Comparison of ENCODE assay signal across 1 mouse cellular context in the genomic region with DNA sequence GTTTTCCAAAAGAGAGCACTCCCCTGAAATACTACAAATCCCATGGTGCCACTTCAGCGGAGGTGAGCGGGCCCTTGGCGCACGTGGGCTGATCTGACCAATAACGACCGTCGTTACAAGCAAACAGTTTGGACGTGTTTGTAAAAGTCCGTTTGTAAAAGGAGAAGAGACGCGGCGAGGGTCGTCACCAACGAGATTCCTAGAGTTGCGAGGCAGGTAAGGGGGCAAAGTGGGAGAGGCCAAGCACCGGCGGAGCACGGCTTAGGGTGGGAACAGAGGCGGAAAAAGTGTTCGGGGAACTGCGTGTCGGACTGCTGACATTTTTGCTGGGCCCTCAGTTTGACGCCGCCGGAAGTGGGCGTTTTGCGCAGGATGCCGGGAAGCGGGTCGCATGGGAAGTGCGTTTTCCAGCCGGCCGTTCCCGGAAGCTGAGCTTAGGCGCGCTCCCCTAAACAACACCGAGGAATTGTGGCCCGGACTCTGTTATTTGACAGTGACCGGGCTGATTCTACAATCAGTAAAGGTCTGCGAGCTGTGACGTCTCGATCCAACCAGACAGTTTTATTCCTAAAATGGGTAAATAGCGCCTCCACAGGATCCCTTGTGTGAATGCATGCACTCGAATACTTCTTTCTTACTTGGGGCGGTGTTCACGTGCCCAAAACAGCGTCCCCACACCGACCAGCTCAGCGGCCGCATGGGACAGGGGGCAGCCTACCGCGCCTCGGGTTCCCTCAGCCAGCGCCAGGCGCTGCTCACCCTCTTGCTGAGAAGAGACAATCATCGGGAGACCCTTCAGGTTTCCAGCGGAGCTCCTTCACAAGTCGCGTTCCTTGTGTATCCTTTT.
TF ChIP-seq lines count a peak whose summit lies in the region.

TSS of gene C87436 (plus strand) at position 103 of the 847 bp plus-strand sequence.

TF ChIP-seq in CH12.LX, 34 proteins besides CTCF, POLR2A, EP300 and RAD21 (continued from another document):
- peak; percentile 62 for TF ChIP-seq NRF1 (IDR thresholded peaks at IDR 0.05; ENCODE audit: low read depth, low read length)
- peak; percentile 83 for TF ChIP-seq CHD2 (IDR thresholded peaks at IDR 0.05; ENCODE audit: low read length)
- TF ChIP-seq ZC3H11A (IDR thresholded peaks at IDR 0.05; ENCODE audit: low read depth, low read length), result no peak
- no peak for TF ChIP-seq JUN (IDR thresholded peaks at IDR 0.05; ENCODE audit: insufficient read depth, low read depth, low read length)
- peak; percentile 93 for TF ChIP-seq TCF12 (IDR thresholded peaks at IDR 0.05; ENCODE audit: low read depth, low read length)
- TF ChIP-seq MEF2A (IDR thresholded peaks at IDR 0.05; ENCODE audit: borderline replicate concordance, low read depth, low read length), result peak; percentile 84; the same call in 1 of the 2 replicates
- peak; percentile 88 for TF ChIP-seq IRF4 (IDR thresholded peaks at IDR 0.05; ENCODE audit: low read depth, low read length)
- TF ChIP-seq E2F4 (IDR thresholded peaks at IDR 0.05; ENCODE audit: insufficient replicate concordance, low read depth, low read length), result peak; percentile 88; the same call in 1 of the 2 replicates
- peak; percentile 90 for TF ChIP-seq MYC (IDR thresholded peaks at IDR 0.05; ENCODE audit: low read depth, low read length)
- TF ChIP-seq USF1 (IDR thresholded peaks at IDR 0.05; ENCODE audit: low read depth, low read length), result peak; percentile 98
- peak; percentile 85 for TF ChIP-seq RCOR1 (conservative IDR thresholded peaks at IDR 0.05; ENCODE audit: low read depth, low read length)
- TF ChIP-seq ZKSCAN1 (IDR thresholded peaks at IDR 0.05; ENCODE audit: borderline replicate concordance, low read depth, low read length), result no peak; the same call in 1 of the 2 replicates
- 0 out of 2 replicates have a peak, but pooled peaks have one; percentile 59 for TF ChIP-seq MAFK (IDR thresholded peaks at IDR 0.05; ENCODE audit: insufficient replicate concordance, low read length)
- TF ChIP-seq GABPA (IDR thresholded peaks at IDR 0.05; ENCODE audit: insufficient replicate concordance, low read depth, low read length), result peak; percentile 91
- TF ChIP-seq PAX5 (IDR thresholded peaks at IDR 0.05; ENCODE audit: low read length), result no peak
- 0 out of 2 replicates have a peak, but pooled peaks have one; percentile 56 for TF ChIP-seq UBTF (IDR thresholded peaks at IDR 0.05; ENCODE audit: low read depth, low read length)
- peak; percentile 95 for TF ChIP-seq ZMIZ1 (IDR thresholded peaks at IDR 0.05; ENCODE audit: low read depth, low read length)
- TF ChIP-seq KAT2A (IDR thresholded peaks at IDR 0.05; ENCODE audit: insufficient replicate concordance, low read length), result peak; percentile 98
- 0 out of 2 replicates have a peak, but pooled peaks have one; percentile 1 for TF ChIP-seq SMC3 (IDR thresholded peaks at IDR 0.05; ENCODE audit: low read depth, low read length)
- peak; percentile 91 for TF ChIP-seq NELFE (IDR thresholded peaks at IDR 0.05; ENCODE audit: low read depth, low read length)
- TF ChIP-seq HCFC1 (IDR thresholded peaks at IDR 0.05; ENCODE audit: low read depth, low read length), result peak; percentile 96
- TF ChIP-seq TBP (conservative IDR thresholded peaks at IDR 0.05; ENCODE audit: low read depth, low read length), result peak; percentile 73; the same call in 1 of the 2 replicates
